Mouse (Mus musculus) embryonic fibroblast, embryonic 13.5 days (primary cell): Measurements from ENCODE around the gene Dlg1. TPM values are rescaled to one million over a fixed set of nuclear protein-coding genes. Genes with fewer than 3 reads are reported as not detected.

ENCODE experiments used
- H3K27ac ChIP-seq: 2 replicates; pipeline ENCODE4 v1.5.1; 2012; ENCODE audit warnings: low read length, control low read depth, inconsistent platforms; ENCODE audit not compliant: insufficient read depth
- H3K4me1 ChIP-seq: 2 replicates; pipeline ENCODE4 v1.6.1; 2011; ENCODE audit warnings: low read length; ENCODE audit not compliant: control insufficient read depth, insufficient read depth
- H3K4me3 ChIP-seq: 2 replicates; pipeline ENCODE4 v1.5.1; 2011; ENCODE audit warnings: mild to moderate bottlenecking, control low read depth, low read length; ENCODE audit not compliant: insufficient read depth
- CTCF ChIP-seq: IDR thresholded peaks from 2 replicates; pipeline ENCODE4 v1.5.1; 2011; ENCODE audit warnings: mild to moderate bottlenecking, control low read depth, low read length, moderate library complexity, borderline replicate concordance; ENCODE audit not compliant: insufficient read depth
- POLR2A ChIP-seq: IDR thresholded peaks from 2 replicates; pipeline ENCODE4 v1.6.1; 2011; ENCODE audit warnings: low read depth, mild to moderate bottlenecking, control low read depth, low read length, moderate library complexity
- polyA plus RNA-seq: library from polyadenylated mRNA; stranded (reverse); fragments of >200 nt; gene quantifications from 2 replicates; pipeline ENCODE4 v1.2.4, GENCODE M21; 2011; ENCODE audit warnings: low read depth; ENCODE audit not compliant: missing spikeins, insufficient read length

The Dlg1 gene
- polyA plus RNA-seq, 1 experiment = 144 TPM

- Histone ChIP-seq H3K4me1 (no peaks in the 10 kb centered on the region), H3K4me3 (no peak overlapping the region), H3K27ac (no peak overlapping the region)
- TF ChIP-seq POLR2A = no peak
- no peak for TF ChIP-seq CTCF
Measured at GRCm38 (mm10) chr16:31908959-31909358, 245.7 kb downstream of the Dlg1 start.

GRCm38 (mm10) chr16:31910281-31910847, 247.1 kb downstream of the Dlg1 start:
- Histone ChIP-seq H3K27ac (no peak overlapping the region), H3K4me3 (no peak overlapping the region), H3K4me1 (no peaks in the 10 kb centered on the region)
- no peak for TF ChIP-seq POLR2A
- TF ChIP-seq CTCF = no peak

- H3K4me3 ChIP-seq = no peak overlapping the region
- TF ChIP-seq POLR2A = no peak
- no peak for TF ChIP-seq CTCF
- H3K27ac ChIP-seq = no peak overlapping the region
- no peaks in the 10 kb centered on the region for H3K4me1 ChIP-seq
Measured at GRCm38 (mm10) chr16:31917776-31918175, 254.5 kb downstream of the Dlg1 start.

- Histone ChIP-seq H3K27ac (no peak overlapping the region), H3K4me3 (no peak overlapping the region), H3K4me1 (no peaks in the 10 kb centered on the region)
- TF ChIP-seq POLR2A (no peak), CTCF (peak; percentile 79)
Measured at GRCm38 (mm10) chr16:31918248-31918724, 255.0 kb downstream of the Dlg1 start.

GRCm38 (mm10) chr16:31924368-31924767, 261.1 kb downstream of the Dlg1 start:
- no peaks in the 10 kb centered on the region for H3K4me1 ChIP-seq
- H3K27ac ChIP-seq = no peak overlapping the region
- TF ChIP-seq POLR2A (no peak), CTCF (no peak)
- no peak overlapping the region for H3K4me3 ChIP-seq

Other genes starting within 250 kb of the Dlg1 start
- gene Bdh1, start 241.2 kb upstream of the Dlg1 start, polyA plus RNA-seq = 4.7 and 6.7 TPM in 2 replicates
- gene Meltf, start 215.4 kb downstream of the Dlg1 start, polyA plus RNA-seq = not detected in 2 replicates